Mouse (Mus musculus) cerebellum, adult 2 months (tissue): ENCODE data around the gene Ngfr.

Experiments used
- CTCF ChIP-seq: fragments of 200-500 bp; IDR thresholded peaks from 2 replicates; pipeline ENCODE4 v1.5.1; 2011; ENCODE audit warnings: low read depth, mild to moderate bottlenecking, control low read depth, low read length, moderate library complexity, borderline replicate concordance; ENCODE audit not compliant: insufficient read depth
- POLR2A ChIP-seq: fragments of 200-500 bp; IDR thresholded peaks from 2 replicates; pipeline ENCODE4 v1.6.1; 2011; ENCODE audit warnings: low read length, control low read depth, borderline replicate concordance; ENCODE audit not compliant: insufficient read depth

- TF ChIP-seq CTCF (peak; percentile 100), POLR2A (no peak)
Measured at GRCm38 (mm10) chr11:95520456-95521072, 67.0 kb downstream of the Ngfr start.
